Mouse (Mus musculus): ENCODE measurements at regions not wholly inside any gene's neighbourhood (a gene's known extent, or its start where the extent isn't known, plus 50 kb on each side); places are given as distances from the start of the nearest gene placed in this dataset.

DNA sequence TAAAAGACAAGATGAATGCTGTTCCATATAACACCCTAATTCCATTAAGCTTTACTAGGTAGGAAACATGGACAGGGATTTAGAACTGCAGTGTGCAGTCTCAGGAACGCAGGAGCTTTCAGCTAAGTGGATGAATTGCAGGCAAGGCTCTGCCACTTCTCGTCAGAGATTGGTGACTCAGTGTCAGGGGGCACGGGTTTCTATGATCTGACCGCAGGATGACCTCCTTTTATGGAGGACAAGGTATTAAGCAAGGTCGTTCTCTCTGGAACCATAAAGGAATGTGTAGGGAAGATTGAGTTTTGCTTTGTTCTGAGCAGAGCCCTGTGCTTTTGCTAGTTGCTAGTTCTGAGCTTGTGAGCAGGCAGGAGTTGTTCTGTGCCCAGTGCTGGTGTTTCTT, 373.7 kb downstream of the Cmpk2 start:
- H3K9me3 ChIP-seq (replicated peaks; ENCODE audit: control insufficient read depth, low read length), result no peaks in the 10 kb centered on the region
- ATAC-seq (replicated peaks; ENCODE audit: extremely low read depth, insufficient read depth, low FRiP score), result no peak
- no peaks in the 10 kb centered on the region for H3K36me3 ChIP-seq (ENCODE audit: control insufficient read depth, insufficient read depth)
- H3K27me3 ChIP-seq (ENCODE audit: control insufficient read depth, insufficient read depth, low read length), result no peaks in the 10 kb centered on the region
- H3K4me1 ChIP-seq (ENCODE audit: control insufficient read depth, insufficient read depth, low read length), result peaks cover 4% of the 10 kb centered on the region; the same call in 1 of the 2 replicates
- no peak overlapping the region for H3K4me3 ChIP-seq (ENCODE audit: low read length)
- H3K27ac ChIP-seq (ENCODE audit: low read length), result no peak overlapping the region
- WGBS, result 12% methylated on average over 5 of the region's 5 CpGs
- H3K9ac ChIP-seq (ENCODE audit: low read length), result no peak overlapping the region
- H3K4me2 ChIP-seq (ENCODE audit: low read depth, low read length), result no peak overlapping the region

DNA sequence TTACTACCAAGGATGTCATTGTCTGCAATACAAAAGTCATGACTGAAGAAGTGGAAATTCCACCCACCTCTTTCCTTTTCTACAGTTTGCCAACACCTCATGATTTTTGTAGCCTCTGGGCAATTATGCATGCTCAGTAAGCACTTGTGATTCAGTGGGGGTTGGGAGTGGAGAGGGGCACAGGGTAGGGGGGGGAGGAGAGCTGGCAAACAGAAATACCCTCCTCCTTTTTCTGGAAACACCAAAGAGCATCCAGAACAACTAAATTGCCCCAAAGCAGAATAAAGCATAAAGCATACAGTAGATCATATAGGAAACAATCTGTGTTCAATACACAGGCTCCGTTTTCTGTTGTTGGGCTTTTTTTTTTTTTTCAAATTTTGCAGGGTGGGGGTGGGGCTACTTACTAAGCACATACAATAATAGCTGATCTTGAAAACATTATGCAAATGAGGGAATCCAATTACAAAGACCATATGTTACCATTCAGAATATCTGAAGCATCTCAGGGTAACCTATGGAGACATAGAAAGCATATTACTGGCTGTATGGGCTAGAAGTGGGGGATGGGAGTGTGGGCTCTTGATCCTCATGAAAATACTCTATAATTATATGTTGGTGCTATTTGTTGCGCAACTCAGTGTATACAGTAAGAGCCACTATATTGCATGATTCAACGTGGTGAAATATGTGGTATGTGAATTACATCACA, 352.4 kb downstream of the Cmpk2 start:
- no peak overlapping the region for H3K4me2 ChIP-seq (ENCODE audit: low read depth, low read length)
- no peak for ATAC-seq (replicated peaks; ENCODE audit: extremely low read depth, insufficient read depth, low FRiP score)
- no peaks in the 10 kb centered on the region for H3K9me3 ChIP-seq (replicated peaks; ENCODE audit: control insufficient read depth, low read length)
- H3K4me3 ChIP-seq (ENCODE audit: low read length), result no peak overlapping the region
- no peak overlapping the region for H3K9ac ChIP-seq (ENCODE audit: low read length)
- 77% methylated on average over 3 of the region's 3 CpGs for whole genome bisulfite sequencing
- no peak overlapping the region for H3K27ac ChIP-seq (ENCODE audit: low read length)
- H3K4me1 ChIP-seq (ENCODE audit: control insufficient read depth, insufficient read depth, low read length), result no peaks in the 10 kb centered on the region
- no peaks in the 10 kb centered on the region for H3K36me3 ChIP-seq (ENCODE audit: control insufficient read depth, insufficient read depth)
- no peaks in the 10 kb centered on the region for H3K27me3 ChIP-seq (ENCODE audit: control insufficient read depth, insufficient read depth, low read length)

DNA sequence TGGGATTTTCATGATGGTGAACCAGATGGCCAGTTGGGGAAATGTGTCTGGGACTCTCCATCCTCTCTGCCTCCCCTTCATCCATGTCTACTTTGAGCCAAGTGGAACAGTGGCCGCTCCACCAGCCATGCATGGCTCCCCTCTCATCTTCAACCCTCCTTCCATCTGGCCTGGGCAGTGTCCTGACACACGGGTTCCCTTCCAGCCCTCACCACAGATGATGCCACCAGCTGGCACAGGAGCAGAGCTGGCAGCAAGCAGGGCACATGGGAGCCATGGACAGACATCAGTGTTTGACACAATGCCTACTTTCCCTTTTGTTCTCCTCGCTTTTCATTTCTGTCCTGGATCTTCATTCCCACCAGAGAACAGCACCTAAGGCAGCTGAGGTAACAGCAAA, 348.9 kb downstream of the Cmpk2 start:
- Histone ChIP-seq H3K4me1 (ENCODE audit: control insufficient read depth, insufficient read depth, low read length) (no peaks in the 10 kb centered on the region), H3K27me3 (ENCODE audit: control insufficient read depth, insufficient read depth, low read length) (no peaks in the 10 kb centered on the region), H3K27ac (ENCODE audit: low read length) (no peak overlapping the region), H3K9me3 (replicated peaks; ENCODE audit: control insufficient read depth, low read length) (no peaks in the 10 kb centered on the region), H3K4me2 (ENCODE audit: low read depth, low read length) (no peak overlapping the region), H3K36me3 (ENCODE audit: control insufficient read depth, insufficient read depth) (no peaks in the 10 kb centered on the region), H3K9ac (ENCODE audit: low read length) (no peak overlapping the region), H3K4me3 (ENCODE audit: low read length) (no peak overlapping the region)
- no peak for ATAC-seq (replicated peaks; ENCODE audit: extremely low read depth, insufficient read depth, low FRiP score)
- 85% methylated on average over 3 of the region's 3 CpGs for WGBS

DNA sequence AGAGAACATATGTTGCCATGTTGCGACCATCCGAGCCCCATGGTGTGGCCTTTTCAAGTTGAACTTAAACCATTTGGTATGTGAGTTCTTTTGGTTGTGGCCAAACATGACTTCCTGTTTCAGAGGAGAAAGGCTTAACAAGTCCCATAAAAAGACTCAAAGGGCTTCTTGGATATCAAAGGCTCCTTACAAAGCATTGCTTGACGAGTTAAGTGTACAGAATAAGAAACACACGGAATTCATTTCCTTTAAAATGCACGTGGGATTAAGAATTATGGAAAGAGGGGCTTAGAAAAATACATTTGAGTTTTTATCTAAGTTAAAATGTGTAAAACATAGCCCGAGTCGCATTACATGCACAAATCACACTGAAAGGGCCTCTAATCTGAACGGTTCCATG, 346.8 kb downstream of the Cmpk2 start:
- Histone ChIP-seq H3K4me2 (ENCODE audit: low read depth, low read length) (no peak overlapping the region), H3K4me1 (ENCODE audit: control insufficient read depth, insufficient read depth, low read length) (no peaks in the 10 kb centered on the region), H3K36me3 (ENCODE audit: control insufficient read depth, insufficient read depth) (no peaks in the 10 kb centered on the region), H3K4me3 (ENCODE audit: low read length) (no peak overlapping the region), H3K27me3 (ENCODE audit: control insufficient read depth, insufficient read depth, low read length) (no peaks in the 10 kb centered on the region), H3K9me3 (replicated peaks; ENCODE audit: control insufficient read depth, low read length) (no peaks in the 10 kb centered on the region), H3K27ac (ENCODE audit: low read length) (no peak overlapping the region), H3K9ac (ENCODE audit: low read length) (no peak overlapping the region)
- ATAC-seq (replicated peaks; ENCODE audit: extremely low read depth, insufficient read depth, low FRiP score), result no peak
- WGBS, result 78% methylated on average over 8 of the region's 8 CpGs

DNA sequence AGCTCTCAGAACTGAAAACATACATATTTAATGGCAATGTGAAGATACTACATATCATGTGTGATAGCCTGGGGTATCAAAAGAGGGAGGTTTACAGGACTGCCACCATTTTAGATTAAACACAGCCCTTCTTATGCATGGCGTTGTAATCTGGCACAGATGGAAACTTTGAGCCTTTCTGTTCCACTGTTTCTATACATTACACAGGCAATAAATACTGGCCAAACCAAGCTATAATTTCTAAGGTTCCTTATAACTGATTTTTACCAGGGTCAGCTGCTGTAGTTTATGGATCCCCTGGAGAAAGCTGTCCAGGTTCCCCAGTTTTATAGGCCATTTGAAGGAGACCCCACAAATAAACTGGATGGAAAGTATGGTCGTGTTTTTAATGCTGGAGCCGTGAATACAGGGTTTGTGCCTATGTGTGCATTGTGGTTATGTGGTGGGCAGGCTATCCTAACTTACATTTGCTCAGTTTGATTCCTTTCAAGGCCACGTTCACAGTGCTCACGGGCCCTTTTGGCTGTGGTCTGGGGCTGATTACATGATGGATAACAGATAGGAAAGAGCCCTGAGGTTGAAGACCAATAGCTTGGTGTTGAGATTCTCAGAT, 341.7 kb downstream of the Cmpk2 start:
- no peaks in the 10 kb centered on the region for H3K9me3 ChIP-seq (replicated peaks; ENCODE audit: control insufficient read depth, low read length)
- ATAC-seq (replicated peaks; ENCODE audit: extremely low read depth, insufficient read depth, low FRiP score), result no peak
- no peak overlapping the region for H3K4me2 ChIP-seq (ENCODE audit: low read depth, low read length)
- no peak overlapping the region for H3K9ac ChIP-seq (ENCODE audit: low read length)
- no peak overlapping the region for H3K27ac ChIP-seq (ENCODE audit: low read length)
- H3K27me3 ChIP-seq (ENCODE audit: control insufficient read depth, insufficient read depth, low read length), result no peaks in the 10 kb centered on the region
- WGBS, result 76% methylated on average over 5 of the region's 5 CpGs
- H3K36me3 ChIP-seq (ENCODE audit: control insufficient read depth, insufficient read depth), result no peaks in the 10 kb centered on the region
- no peaks in the 10 kb centered on the region for H3K4me1 ChIP-seq (ENCODE audit: control insufficient read depth, insufficient read depth, low read length)
- no peak overlapping the region for H3K4me3 ChIP-seq (ENCODE audit: low read length)

DNA sequence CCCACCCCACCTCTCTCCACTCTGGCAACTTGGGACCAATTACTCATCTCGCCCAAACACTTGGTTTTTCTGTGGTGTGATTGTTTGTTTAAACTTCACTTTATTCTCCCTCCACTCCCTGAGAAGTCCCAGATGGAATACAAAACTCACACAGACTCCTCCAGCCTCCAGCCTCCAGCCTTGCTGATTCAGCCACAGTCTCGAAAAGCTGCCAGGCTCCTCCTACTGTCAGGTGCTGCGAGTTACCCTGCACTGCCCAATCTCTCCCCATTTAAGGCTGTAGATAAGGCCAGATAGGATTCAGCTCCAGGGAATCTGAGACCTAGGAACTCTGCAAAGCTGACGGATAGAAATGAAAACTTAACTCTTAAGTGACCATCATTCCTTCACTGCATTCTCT, 340.7 kb downstream of the Cmpk2 start:
- no peak overlapping the region for H3K4me3 ChIP-seq (ENCODE audit: low read length)
- no peaks in the 10 kb centered on the region for H3K36me3 ChIP-seq (ENCODE audit: control insufficient read depth, insufficient read depth)
- no peak overlapping the region for H3K4me2 ChIP-seq (ENCODE audit: low read depth, low read length)
- H3K27me3 ChIP-seq (ENCODE audit: control insufficient read depth, insufficient read depth, low read length), result no peaks in the 10 kb centered on the region
- 6% methylated on average over 4 of the region's 4 CpGs for WGBS
- ATAC-seq (replicated peaks; ENCODE audit: extremely low read depth, insufficient read depth, low FRiP score), result no peak
- H3K9ac ChIP-seq (ENCODE audit: low read length), result no peak overlapping the region
- no peaks in the 10 kb centered on the region for H3K9me3 ChIP-seq (replicated peaks; ENCODE audit: control insufficient read depth, low read length)
- no peak overlapping the region for H3K27ac ChIP-seq (ENCODE audit: low read length)
- no peaks in the 10 kb centered on the region for H3K4me1 ChIP-seq (ENCODE audit: control insufficient read depth, insufficient read depth, low read length)

DNA sequence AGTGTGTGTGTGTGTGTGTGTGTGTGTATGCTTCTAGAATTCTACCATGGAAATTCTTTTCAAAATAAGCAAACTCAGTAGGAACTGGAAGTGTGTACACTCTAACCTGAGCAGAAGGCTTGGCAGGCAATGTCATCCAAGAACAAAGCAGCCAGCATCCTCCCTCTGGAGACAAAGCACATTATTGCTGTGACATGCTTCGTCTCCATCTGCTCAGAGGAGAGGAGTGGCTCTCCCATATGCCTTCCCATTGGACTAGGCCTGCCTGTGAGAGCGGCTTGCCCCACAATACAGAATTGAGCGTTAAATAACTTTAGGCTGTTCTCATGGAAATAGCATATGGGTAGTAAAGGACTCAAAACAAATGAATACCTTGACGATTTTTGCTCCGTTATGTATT, 333.5 kb downstream of the Cmpk2 start:
- H3K36me3 ChIP-seq (ENCODE audit: control insufficient read depth, insufficient read depth), result no peaks in the 10 kb centered on the region
- H3K9ac ChIP-seq (ENCODE audit: low read length), result no peak overlapping the region
- no peak for ATAC-seq (replicated peaks; ENCODE audit: extremely low read depth, insufficient read depth, low FRiP score)
- no peaks in the 10 kb centered on the region for H3K9me3 ChIP-seq (replicated peaks; ENCODE audit: control insufficient read depth, low read length)
- H3K4me2 ChIP-seq (ENCODE audit: low read depth, low read length), result no peak overlapping the region
- H3K27me3 ChIP-seq (ENCODE audit: control insufficient read depth, insufficient read depth, low read length), result no peaks in the 10 kb centered on the region
- no peak overlapping the region for H3K27ac ChIP-seq (ENCODE audit: low read length)
- H3K4me1 ChIP-seq (ENCODE audit: control insufficient read depth, insufficient read depth, low read length), result no peaks in the 10 kb centered on the region
- no peak overlapping the region for H3K4me3 ChIP-seq (ENCODE audit: low read length)
- 82% methylated on average over 5 of the region's 5 CpGs for WGBS

DNA sequence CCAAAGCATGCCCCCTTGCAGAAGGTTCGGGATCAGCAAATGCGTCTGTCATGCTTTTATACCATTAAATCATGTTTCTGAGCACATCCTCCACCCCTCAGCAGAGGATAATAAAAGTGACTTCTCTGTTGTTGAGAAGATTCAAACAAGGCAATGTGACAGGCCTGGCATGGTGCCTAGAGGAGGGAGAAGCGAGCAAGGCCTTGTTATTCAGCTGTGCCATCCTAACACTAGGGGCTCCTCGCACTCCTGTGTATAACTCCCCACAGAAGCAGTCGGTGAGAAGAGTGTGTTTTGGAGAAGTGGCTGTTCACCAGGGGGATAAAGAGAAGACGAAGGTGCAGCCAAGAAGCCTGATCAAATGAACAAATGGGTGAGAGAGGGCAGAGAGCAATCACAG, 330.3 kb downstream of the Cmpk2 start:
- 73% methylated on average over 6 of the region's 6 CpGs for WGBS
- no peaks in the 10 kb centered on the region for H3K9me3 ChIP-seq (replicated peaks; ENCODE audit: control insufficient read depth, low read length)
- no peaks in the 10 kb centered on the region for H3K4me1 ChIP-seq (ENCODE audit: control insufficient read depth, insufficient read depth, low read length)
- no peak overlapping the region for H3K4me3 ChIP-seq (ENCODE audit: low read length)
- no peak for ATAC-seq (replicated peaks; ENCODE audit: extremely low read depth, insufficient read depth, low FRiP score)
- no peaks in the 10 kb centered on the region for H3K27me3 ChIP-seq (ENCODE audit: control insufficient read depth, insufficient read depth, low read length)
- no peak overlapping the region for H3K4me2 ChIP-seq (ENCODE audit: low read depth, low read length)
- no peak overlapping the region for H3K9ac ChIP-seq (ENCODE audit: low read length)
- H3K27ac ChIP-seq (ENCODE audit: low read length), result no peak overlapping the region
- H3K36me3 ChIP-seq (ENCODE audit: control insufficient read depth, insufficient read depth), result no peaks in the 10 kb centered on the region

DNA sequence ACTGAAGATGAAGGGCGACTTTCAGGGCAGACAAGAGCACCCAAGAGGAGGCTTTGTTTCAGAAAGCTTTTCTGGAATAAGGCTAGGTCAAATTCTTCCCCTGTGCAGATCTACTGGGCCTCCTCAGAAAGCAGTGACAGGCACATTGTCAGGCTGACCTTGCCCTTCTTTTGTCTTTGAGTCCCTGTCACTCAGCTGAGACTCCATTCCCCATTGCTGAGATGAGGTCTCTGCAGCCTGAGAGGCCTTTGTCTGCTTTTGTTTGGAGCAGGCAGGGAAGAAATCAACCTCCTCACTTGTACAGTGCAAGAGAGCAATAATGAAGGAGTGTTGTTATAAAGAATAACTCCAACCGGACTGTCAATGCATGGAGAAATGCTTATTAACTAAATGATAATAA, 327.4 kb downstream of the Cmpk2 start:
- WGBS, result 71% methylated on average over 2 of the region's 2 CpGs
- ATAC-seq (replicated peaks; ENCODE audit: extremely low read depth, insufficient read depth, low FRiP score), result no peak

More for the DNA sequence above, 327.4 kb downstream of the Cmpk2 start:
- Histone ChIP-seq H3K9ac (ENCODE audit: low read length) (no peak overlapping the region), H3K27ac (ENCODE audit: low read length) (no peak overlapping the region), H3K27me3 (ENCODE audit: control insufficient read depth, insufficient read depth, low read length) (no peaks in the 10 kb centered on the region), H3K9me3 (replicated peaks; ENCODE audit: control insufficient read depth, low read length) (no peaks in the 10 kb centered on the region), H3K36me3 (ENCODE audit: control insufficient read depth, insufficient read depth) (no peaks in the 10 kb centered on the region), H3K4me2 (ENCODE audit: low read depth, low read length) (no peak overlapping the region), H3K4me1 (ENCODE audit: control insufficient read depth, insufficient read depth, low read length) (no peaks in the 10 kb centered on the region), H3K4me3 (ENCODE audit: low read length) (no peak overlapping the region)
